Mouse (Mus musculus) frontal cortex, adult (tissue): ENCODE results near the gene Flrt1.
"Not testable (repeated sequence)": the region's sequence is repeated elsewhere in the genome, so short reads cannot be mapped to it uniquely, and the experiment has no call there.

Source experiments
- ATAC-seq: cut with Nextera tagmentation; 2 replicates; pipeline ENCODE4 v1.9.2; 2017; ENCODE audit warnings: mild to moderate bottlenecking, moderate library complexity, mixed read lengths; ENCODE audit not compliant: low TSS enrichment

Gene Flrt1

GRCm38 (mm10) chr19:7103349-7103992 lies 2.1 kb downstream of the Flrt1 start:
- no peak for ATAC-seq

DNA sequence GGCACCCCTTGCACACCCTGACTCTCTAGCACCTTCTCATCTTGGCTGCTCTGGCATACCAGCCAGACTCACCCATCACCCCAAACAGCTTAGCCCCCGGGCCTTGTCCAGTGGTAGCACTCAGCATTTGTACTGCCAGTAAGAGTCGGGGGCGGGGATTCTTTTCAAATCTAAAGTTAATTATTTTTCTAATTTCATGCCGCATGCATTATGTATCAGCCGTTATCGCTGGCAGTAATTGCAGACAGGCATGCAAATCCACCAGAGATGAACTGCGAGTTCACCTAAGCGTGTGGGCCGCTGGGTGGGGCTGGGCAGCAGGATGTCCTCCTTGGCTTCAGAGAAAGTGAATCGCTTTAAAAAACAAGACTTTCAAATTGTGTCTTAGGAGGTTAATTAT lies 3.5 kb downstream of the Flrt1 start:
- no peak for ATAC-seq

- no peak for ATAC-seq
These were observed 5.8 kb downstream of the Flrt1 start for GRCm38 (mm10) chr19:7099620-7100155.

DNA sequence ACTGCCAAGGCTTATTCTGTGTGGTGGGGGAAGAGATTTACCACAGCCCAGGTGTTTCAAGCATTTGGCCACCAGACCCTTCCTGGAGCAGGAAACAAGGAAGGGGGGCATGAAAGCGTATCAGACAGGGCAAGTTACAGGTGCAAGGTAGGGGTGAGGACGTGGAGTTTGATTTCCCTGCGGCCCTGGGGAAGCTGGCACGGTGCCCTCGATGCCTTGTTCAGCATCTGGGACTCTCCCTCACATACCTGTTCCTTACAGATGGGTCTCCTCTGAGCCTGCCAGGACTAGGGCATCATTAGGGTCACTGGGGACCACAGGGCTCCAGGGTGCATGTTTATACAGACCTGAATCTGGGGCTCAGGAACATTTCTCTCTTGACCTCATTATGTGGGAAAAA lies 12.8 kb downstream of the Flrt1 start:
- ATAC-seq = no peak

GRCm38 (mm10) chr19:7091448-7092050 lies 14.0 kb downstream of the Flrt1 start:
- ATAC-seq = no peak

DNA sequence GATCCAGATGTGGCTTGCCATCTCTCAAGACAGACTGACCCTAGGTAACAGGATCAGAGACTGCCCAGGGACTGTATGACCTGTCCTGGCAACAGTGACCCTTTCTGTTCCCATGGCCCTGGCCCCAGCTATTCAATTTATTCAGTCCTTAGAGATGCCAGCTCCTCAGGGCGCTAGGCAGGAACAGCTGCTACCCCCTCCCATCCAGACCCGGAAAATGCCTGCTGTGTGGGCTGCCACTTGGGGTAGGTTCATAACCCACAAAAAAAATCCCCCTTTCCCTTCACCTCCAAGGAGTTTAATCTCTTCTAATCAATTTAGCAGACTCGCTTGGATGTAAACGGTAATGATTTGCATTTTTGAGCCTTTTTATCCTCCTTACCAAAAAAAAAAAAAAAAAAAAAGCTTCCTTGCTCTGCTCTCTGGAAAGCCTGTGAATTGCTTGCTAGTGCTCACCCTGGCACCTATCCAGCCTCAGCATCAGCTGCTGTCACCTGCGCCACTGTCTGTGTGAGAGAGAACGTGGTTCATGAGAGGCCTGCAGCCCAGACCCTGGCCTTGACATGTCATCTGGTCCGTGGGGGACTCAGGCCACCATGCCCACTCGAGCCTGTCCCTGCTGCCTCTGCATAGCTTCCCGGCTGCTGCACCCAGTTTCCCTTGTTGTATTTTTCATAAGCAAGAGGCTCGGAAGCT lies 15.0 kb downstream of the Flrt1 start:
- peak; percentile 39 for ATAC-seq

- ATAC-seq = no peak
These were observed 15.7 kb downstream of the Flrt1 start for GRCm38 (mm10) chr19:7089842-7090251.

DNA sequence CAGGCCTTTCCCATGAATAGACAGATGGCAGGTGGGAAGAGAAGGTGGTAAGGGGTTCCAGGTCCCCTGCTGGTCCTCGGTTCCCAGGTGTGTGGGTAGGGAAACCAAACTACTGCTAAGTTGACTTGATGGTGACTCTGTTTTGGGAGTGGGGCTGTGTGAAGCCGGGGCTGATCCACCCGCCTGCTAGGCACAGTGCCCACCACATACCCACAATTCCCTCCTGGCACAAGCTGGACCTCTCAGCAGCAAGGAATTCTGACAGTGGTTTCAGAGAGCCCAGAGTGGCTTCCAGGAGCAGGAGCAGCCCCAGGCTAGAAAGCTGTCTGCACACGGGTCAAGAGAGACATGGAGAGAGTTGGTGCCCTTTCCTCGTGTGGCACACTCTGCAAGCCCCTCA lies 16.5 kb downstream of the Flrt1 start:
- ATAC-seq = no peak

- ATAC-seq = no peak
These were observed 17.0 kb downstream of the Flrt1 start for GRCm38 (mm10) chr19:7088558-7088957.

GRCm38 (mm10) chr19:7084734-7085133 lies 20.8 kb downstream of the Flrt1 start:
- ATAC-seq = no peak

GRCm38 (mm10) chr19:7083035-7083794 lies 22.3 kb downstream of the Flrt1 start:
- peak; percentile 53 for ATAC-seq

DNA sequence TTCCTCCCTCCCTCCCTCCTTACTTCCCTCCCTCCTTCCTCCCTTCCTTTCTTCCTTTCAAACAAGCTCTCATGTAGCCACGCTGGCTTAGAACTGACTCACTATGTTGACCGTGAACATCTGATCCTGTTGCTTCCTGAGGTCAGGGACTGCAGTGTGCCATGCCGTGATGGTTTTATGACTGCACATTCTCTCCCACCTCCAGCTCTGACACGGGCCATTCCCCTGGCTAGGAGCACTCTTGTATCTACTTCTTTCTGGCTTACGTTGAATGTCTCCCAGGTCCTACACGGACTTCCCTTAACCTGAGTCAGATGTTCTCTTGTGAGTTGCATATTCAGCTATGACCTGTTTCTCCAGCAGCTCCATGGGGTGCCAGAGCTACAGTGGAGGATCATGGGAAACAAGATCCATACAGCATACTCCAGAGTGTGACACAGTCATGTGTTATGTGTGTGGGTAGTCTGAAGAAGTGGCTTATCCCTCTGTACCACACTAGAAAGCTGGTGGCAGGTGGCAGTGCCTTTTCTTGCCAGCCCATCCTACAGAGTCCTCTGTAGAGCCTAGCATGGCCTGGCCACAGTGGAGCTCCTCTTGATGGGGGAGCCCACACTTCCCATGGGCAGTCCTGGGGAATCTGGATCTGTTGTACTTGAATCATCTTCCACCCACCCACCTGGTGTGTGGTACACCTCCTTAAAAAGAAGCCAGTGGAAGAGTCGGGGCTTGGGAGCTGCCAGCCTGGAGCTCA lies 23.8 kb downstream of the Flrt1 start:
- peak; percentile 75 for ATAC-seq

DNA sequence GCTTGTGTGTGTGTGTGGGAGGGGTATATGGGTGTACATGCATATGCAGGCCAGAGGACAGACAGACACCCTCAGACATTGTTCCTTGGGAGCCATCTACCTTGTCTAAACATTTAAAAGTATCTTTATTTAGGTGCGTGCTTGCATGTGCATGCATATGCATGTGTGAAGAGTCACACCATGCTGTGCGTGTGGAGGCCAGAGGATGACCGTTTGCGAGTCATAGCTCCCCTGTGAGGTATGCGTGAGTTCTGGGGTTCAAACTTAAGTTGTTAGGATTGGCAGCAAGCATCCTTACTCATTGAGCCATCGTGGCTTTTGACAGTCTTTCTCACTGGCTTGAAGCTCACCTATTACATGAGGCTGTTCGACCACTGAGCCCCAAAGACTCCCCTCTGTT lies 27.3 kb downstream of the Flrt1 start:
- no peak for ATAC-seq

DNA sequence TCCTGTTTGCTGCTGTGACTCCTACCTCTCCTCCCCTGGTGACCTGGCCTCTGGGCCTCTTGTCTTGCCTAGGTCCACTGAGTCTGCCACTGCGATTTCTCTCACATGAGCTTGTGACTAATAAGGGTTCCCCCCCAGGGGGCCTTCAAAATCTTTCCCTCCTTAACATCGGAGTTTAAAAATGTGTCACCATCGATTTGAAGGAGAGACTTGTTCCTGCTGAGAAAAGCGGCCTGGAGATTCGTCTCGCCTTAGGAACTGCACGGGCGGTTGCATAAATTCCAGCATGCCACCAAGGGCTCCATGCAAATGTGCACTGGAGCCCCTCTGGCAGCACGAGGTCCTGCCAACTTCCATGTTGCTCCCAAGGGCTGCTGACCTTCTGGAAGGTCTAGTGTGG lies 27.9 kb downstream of the Flrt1 start:
- ATAC-seq = no peak

- not testable (repeated sequence) for ATAC-seq
These were observed 30.2 kb downstream of the Flrt1 start for GRCm38 (mm10) chr19:7075336-7075735.

GRCm38 (mm10) chr19:7073997-7074781 lies 31.3 kb downstream of the Flrt1 start:
- no peak for ATAC-seq

DNA sequence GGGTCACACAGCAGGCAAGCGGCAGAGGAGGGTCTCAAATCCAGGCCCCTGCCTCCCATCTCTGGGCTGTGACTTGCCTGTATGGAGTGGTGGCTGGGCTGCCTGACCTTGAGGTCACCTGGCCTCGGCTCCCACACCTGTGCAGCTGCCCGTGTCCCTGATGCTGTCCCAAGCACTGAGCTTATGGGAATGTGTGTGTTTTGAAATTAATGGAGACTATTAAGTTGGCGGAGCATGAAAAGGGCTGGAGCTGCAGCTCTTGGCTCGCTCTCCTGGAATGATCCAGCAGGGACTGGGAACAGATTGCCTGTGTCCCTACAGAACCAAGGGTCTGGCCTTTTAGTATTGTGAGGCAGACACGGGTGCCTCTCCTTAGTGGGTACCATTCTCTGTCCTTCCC lies 33.3 kb downstream of the Flrt1 start:
- no peak for ATAC-seq

DNA sequence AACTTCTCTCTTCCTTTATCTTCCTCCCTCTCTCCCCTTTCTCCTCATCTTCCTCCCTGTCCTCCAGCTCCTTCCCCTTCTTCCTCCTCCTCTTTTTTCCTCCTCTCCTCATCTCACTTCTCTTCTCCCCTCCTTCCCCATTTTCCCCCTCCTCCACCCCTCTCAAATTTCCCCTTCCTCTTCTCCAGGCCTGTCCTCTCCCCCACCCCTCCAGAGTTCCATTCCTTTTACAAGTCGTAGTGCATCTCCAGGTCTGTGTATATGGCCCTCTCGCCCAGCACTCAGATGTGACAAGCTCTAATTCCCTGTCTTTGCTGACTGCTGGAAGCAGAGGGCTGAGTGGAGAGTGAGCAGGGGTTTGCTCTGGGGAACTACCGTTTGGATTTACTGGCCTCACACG lies 34.8 kb downstream of the Flrt1 start:
- no peak for ATAC-seq

DNA sequence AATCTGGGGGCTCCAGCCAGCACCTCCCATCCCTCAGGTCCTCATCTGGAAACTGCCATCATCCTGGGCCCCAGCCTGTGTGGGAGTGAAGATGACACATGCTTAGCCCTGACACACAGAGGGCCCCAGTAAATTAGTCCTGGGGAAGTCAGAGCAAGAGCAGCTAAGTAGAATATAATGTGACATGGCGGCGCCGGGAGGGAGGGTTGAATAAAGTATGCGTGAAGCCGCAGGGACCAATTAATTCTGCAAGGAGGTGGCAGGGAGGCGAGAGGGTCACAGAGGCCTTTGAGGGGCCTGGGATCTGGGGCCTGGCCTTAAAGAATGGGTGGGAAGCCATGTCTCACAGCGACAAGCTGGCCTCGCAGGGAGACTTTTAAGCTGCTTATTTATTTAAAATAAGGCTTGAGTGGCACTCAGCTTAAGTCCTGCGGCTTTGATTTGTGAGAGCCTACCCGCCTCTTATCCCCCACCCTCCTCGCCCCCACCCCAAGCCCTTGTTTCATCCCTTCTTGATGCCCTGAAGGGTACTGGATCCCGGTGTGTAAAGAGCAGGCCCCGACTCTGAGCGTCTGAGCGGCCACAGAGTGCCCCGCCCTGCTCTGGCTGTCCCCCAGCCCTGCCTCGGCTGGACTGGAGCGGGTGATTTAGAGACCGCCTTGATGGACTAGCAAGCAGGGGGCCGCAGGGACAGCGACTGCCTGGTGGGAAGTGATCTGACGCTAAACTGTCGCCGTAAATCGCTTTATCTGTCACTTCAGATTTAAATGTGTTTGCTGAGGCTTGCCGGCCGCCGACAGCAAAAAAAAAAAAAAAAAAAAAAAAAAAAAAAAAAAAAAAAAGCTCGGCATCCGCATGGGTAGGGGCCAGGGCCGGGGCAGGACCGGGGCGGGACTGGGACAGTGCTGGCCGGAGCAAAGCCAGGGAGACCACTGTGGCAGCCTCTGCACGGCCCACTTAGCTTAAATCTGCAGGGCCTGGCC lies 35.5 kb downstream of the Flrt1 start:
- no peak for ATAC-seq
